Mouse (Mus musculus): ENCODE measurements around the gene Adgrv1.

Adgrv1 gene

GRCm38 (mm10) chr13:81426896-81427755 lies 205.8 kb downstream of the Adgrv1 start:
- in situ Hi-C loops (cut with MboI, MseI) = no loop called here

GRCm38 (mm10) chr13:81425111-81425510 lies 207.8 kb downstream of the Adgrv1 start:
- in situ Hi-C loops (cut with MboI, MseI) = no loop called here

GRCm38 (mm10) chr13:81424002-81424401 lies 209.0 kb downstream of the Adgrv1 start:
- in situ Hi-C loops (cut with MboI, MseI) = no loop called here

GRCm38 (mm10) chr13:81407881-81408460 lies 225.0 kb downstream of the Adgrv1 start:
- in situ Hi-C loops (cut with MboI, MseI) = no loop called here

- in situ Hi-C loops (cut with MboI, MseI) = no loop called here
Measured at GRCm38 (mm10) chr13:81402826-81403225, 230.1 kb downstream of the Adgrv1 start.

GRCm38 (mm10) chr13:81402191-81402590 lies 230.8 kb downstream of the Adgrv1 start:
- in situ Hi-C loops (cut with MboI, MseI) = no loop called here

GRCm38 (mm10) chr13:81401742-81402141 lies 231.2 kb downstream of the Adgrv1 start:
- in situ Hi-C loops (cut with MboI, MseI) = no loop called here

- in situ Hi-C loops (cut with MboI, MseI) = no loop called here
Measured at GRCm38 (mm10) chr13:81385597-81386362, 247.2 kb downstream of the Adgrv1 start.

GRCm38 (mm10) chr13:81381835-81382234 lies 251.1 kb downstream of the Adgrv1 start:
- in situ Hi-C loops (cut with MboI, MseI) = no loop called here

- in situ Hi-C loops (cut with MboI, MseI) = loop anchor here (5.0 kb wide), 1 partner anchor 514 kb away; no protein-coding TSS in a partner anchor
Measured at GRCm38 (mm10) chr13:81370801-81371456, 262.0 kb downstream of the Adgrv1 start.

- in situ Hi-C loops (cut with MboI, MseI) = loop anchor here (5.0 kb wide), 1 partner anchor 513 kb away; no protein-coding TSS in a partner anchor
Measured at GRCm38 (mm10) chr13:81370196-81370595, 262.8 kb downstream of the Adgrv1 start.

- in situ Hi-C loops (cut with MboI, MseI) = loop anchor here (5.0 kb wide), 1 partner anchor 487 kb away; the partner anchor contains the start of gene Arrdc3
Measured at GRCm38 (mm10) chr13:81369564-81369963, 263.4 kb downstream of the Adgrv1 start.

- in situ Hi-C loops (cut with MboI, MseI) = loop anchor here (5.0 kb wide), 1 partner anchor 487 kb away; the partner anchor contains the start of gene Arrdc3
Measured at GRCm38 (mm10) chr13:81368987-81369386, 264.0 kb downstream of the Adgrv1 start.

GRCm38 (mm10) chr13:81367681-81368376 lies 265.1 kb downstream of the Adgrv1 start:
- in situ Hi-C loops (cut with MboI, MseI) = loop anchor here (5.0 kb wide), 1 partner anchor 486 kb away; the partner anchor contains the start of gene Arrdc3

GRCm38 (mm10) chr13:81360338-81360737 lies 272.6 kb downstream of the Adgrv1 start:
- in situ Hi-C loops (cut with MboI, MseI) = no loop called here

- in situ Hi-C loops (cut with MboI, MseI) = no loop called here
Measured at GRCm38 (mm10) chr13:81358766-81359165, 274.2 kb downstream of the Adgrv1 start.

GRCm38 (mm10) chr13:81358365-81358764 lies 274.6 kb downstream of the Adgrv1 start:
- in situ Hi-C loops (cut with MboI, MseI) = no loop called here

GRCm38 (mm10) chr13:81357215-81357614 lies 275.7 kb downstream of the Adgrv1 start:
- in situ Hi-C loops (cut with MboI, MseI) = no loop called here

- in situ Hi-C loops (cut with MboI, MseI) = no loop called here
Measured at GRCm38 (mm10) chr13:81354587-81354986, 278.4 kb downstream of the Adgrv1 start.

GRCm38 (mm10) chr13:81352296-81352695 lies 280.7 kb downstream of the Adgrv1 start:
- in situ Hi-C loops (cut with MboI, MseI) = no loop called here

All from T-helper 2 cell (primary cell).